ENCODE assay signal across 14 mouse cellular contexts in genomic region chr10:28723266-28723665, GRCm38 (mm10). TPM values are rescaled to one million over a fixed set of nuclear protein-coding genes. Genes with fewer than 3 reads are reported as not detected.
A peak's percentile ranks its signal among the peaks of the same experiment; 100 is the strongest.
DNase-seq lines count a peak whose midpoint lies in the region.
"Had no signal": no experiment of that assay in that cellular context is flagged by ENCODE, and none has a peak within 500 bp of the region (broad histone marks: within the 10 kb centered on the region; RNA-seq: fewer than 3 reads in every experiment).

No protein-coding gene starts in this region.

- intact Hi-C loops in left cerebral cortex, postnatal 4 days (cut with DNase I): no loop called here

- peak; percentile 75 to 79 for DNase-seq in cerebellum, postnatal 10 days
- no peak for DNase-seq in cerebellum, adult 9-10 months
- peak; percentile 3 to 5 for DNase-seq in cerebellum, postnatal 36 days
- DNase-seq in cerebellum, adult 9-11 months: no peak
- peak; percentile 34 for DNase-seq in left cerebral cortex, postnatal 4 days
- DNase-seq in left cerebral cortex, adult 18-20 months (ENCODE audit: low spot score in 2 of 2): no peak
- DNase-seq: adrenal gland, adult 8-10 months; adrenal gland, postnatal 14 days; adrenal gland, postnatal 36 days; B cell, adult 2 months; cerebellum, adult 18-20 months; cerebellum, adult 8-10 months; forebrain, postnatal 0 days had no signal

RNA-seq across cellular contexts. Expression of gene Themis, which starts 55.1 kb away (rescaled TPM):
- total RNA-seq in left cerebral cortex, postnatal 4 days (2021): under 1 TPM in 1 of 2 experiments, not detected in 1; 0.14 TPM
- total RNA-seq in left cerebral cortex, adult 18-20 months (2021): under 1 TPM in 1 of 2 experiments, not detected in 1; 0.37 TPM
- total RNA-seq: adrenal gland, postnatal 36 days; CH12.LX; forebrain, postnatal 0 days had no signal

Comparison
In these comparisons a context has a peak if more than half of its experiments do, and no peak if none do; other contexts are left out.
1. DNase-seq: peak in cerebellum, postnatal 10 days (2 of 2), cerebellum, postnatal 36 days (2 of 2) and left cerebral cortex, postnatal 4 days (single experiment); none in cerebellum, adult 9-10 months (single experiment), cerebellum, adult 9-11 months (single experiment) and left cerebral cortex, adult 18-20 months (0 of 2).